Mouse (Mus musculus): ENCODE measurements at regions not wholly inside any gene's neighbourhood (a gene's known extent, or its start where the extent isn't known, plus 50 kb on each side); places are given as distances from the start of the nearest gene placed in this dataset.

- DNase-seq = no peak
Observed at GRCm38 (mm10) chr19:45288722-45289121, 53.1 kb upstream of the Lbx1 start.

- no peak for DNase-seq
Observed at GRCm38 (mm10) chr19:45297812-45298211, 62.2 kb upstream of the Lbx1 start.

- no peak for DNase-seq
Observed at GRCm38 (mm10) chr19:45299341-45299740, 63.7 kb upstream of the Lbx1 start.

GRCm38 (mm10) chr19:45299768-45300167 lies 63.8 kb upstream of the Btrc start:
- DNase-seq = no peak

- DNase-seq = peak; percentile 29
Observed at GRCm38 (mm10) chr19:45300691-45301431, 62.7 kb upstream of the Btrc start.

- DNase-seq = no peak
Observed at GRCm38 (mm10) chr19:45301432-45301732, 62.2 kb upstream of the Btrc start.

- DNase-seq = peak; percentile 27
Observed at GRCm38 (mm10) chr19:45301733-45302547, 61.6 kb upstream of the Btrc start.

- DNase-seq = peak; percentile 16
Observed at GRCm38 (mm10) chr19:45302548-45303241, 60.8 kb upstream of the Btrc start.

GRCm38 (mm10) chr19:45304538-45304937 lies 59.0 kb upstream of the Btrc start:
- DNase-seq = no peak

GRCm38 (mm10) chr19:45307299-45308275 lies 55.9 kb upstream of the Btrc start:
- no peak for DNase-seq

GRCm38 (mm10) chr19:45308676-45309275 lies 54.8 kb upstream of the Btrc start:
- peak; percentile 40 for DNase-seq

GRCm38 (mm10) chr19:45310291-45310881 lies 53.1 kb upstream of the Btrc start:
- DNase-seq = peak; percentile 35

- peak; percentile 83 for DNase-seq
Observed at GRCm38 (mm10) chr19:45310944-45311603, 52.5 kb upstream of the Btrc start.

- no peak for DNase-seq
Observed at GRCm38 (mm10) chr19:45311831-45312537, 51.5 kb upstream of the Btrc start.

- DNase-seq = no peak
Observed at GRCm38 (mm10) chr19:45312713-45313365, 50.7 kb upstream of the Btrc start.
